Mouse (Mus musculus) cerebellum, adult 9-10 months (tissue): Measurements from ENCODE around the gene Dnaaf2.
"Not testable (repeated sequence)": the region's sequence is repeated elsewhere in the genome, so short reads cannot be mapped to it uniquely, and the experiment has no call there.

Source experiments
- DNase-seq: peaks from one replicate; pipeline ENCODE4 v3.0.0; 2022

Gene Dnaaf2

DNA sequence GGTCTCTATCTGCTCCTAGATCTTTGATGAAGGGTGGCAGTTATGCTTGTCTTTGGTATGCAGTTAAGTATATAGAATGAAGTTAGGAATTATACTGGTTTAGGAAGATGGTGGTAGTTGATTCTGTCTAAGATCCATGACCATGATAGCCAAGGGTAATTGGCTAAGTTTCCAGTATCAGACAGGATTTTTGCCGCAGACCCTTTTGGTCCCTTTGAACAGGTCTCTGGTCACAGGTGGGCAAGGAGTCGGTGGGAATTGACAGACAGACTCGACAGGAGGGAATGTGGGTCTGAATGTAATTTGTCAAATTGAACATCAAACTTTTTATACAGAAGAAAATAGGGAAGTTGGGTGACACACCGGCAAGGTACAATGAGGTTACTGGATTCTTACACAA, 34.6 kb downstream of the Dnaaf2 start:
- not testable (repeated sequence) for DNase-seq

DNA sequence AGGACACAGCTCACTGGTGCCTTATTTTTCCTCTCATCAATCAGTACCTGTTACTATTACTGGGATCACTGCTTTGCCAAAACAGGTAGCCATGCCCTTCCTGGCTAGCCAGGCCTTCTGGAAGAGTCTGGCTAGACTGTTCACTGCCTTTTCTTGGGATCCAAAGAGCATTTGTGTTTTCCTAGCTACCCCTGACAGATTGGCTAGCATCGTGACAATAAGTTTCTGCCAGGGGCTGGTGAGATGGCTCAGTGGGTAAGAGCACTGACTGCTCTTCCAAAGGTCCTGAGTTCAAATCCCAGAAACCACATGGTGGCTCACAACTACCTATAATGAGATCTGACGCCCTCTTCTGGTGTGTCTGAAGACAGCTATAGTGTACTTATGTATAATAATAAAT, 37.6 kb downstream of the Dnaaf2 start:
- peak; percentile 37 for DNase-seq

DNA sequence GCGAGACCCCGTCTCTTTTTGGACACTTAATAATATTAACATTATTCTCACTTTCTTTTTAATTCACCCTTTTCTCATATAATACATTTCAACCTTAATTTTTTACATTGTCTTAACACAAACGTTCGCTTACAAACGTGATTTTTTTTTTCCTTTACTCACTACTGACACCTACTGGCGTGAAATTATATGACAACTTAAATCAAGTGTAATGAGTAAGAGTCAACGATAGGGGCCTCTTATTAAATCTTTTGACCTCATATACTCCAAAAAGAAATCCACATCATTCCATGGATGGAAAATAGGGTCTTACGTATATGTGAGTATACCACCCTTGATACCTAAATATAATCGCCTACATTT, 38.7 kb downstream of the Dnaaf2 start:
- peak; percentile 86 for DNase-seq

GRCm38 (mm10) chr12:69158765-69159577, 39.3 kb downstream of the Dnaaf2 start, which contains the start of gene Rps29:
TSS of gene Rps29 (minus strand) at chr12:69159186.
- peak; percentile 99 for DNase-seq

- no peak for DNase-seq
Measured at GRCm38 (mm10) chr12:69158366-69158764, 39.9 kb downstream of the Dnaaf2 start.

DNA sequence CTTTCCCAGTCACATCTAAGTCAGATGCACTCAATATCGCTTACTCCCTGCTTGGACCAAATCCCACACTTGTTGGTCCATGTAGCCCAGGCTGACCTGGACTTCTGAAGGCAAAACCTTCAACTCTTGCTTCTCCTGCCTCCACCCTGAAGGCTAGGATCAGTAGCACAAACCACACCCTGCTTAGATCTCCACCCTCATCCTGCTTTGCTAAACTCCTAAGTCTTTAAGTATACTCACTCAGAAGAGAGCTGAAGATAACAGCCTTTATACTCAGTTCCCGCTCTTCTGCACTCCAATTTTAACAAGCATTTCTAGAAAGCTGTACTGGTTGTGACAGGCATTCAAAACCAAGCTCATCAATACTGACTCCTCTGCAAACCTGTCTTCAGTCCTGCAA, 41.1 kb downstream of the Dnaaf2 start:
- no peak for DNase-seq

DNA sequence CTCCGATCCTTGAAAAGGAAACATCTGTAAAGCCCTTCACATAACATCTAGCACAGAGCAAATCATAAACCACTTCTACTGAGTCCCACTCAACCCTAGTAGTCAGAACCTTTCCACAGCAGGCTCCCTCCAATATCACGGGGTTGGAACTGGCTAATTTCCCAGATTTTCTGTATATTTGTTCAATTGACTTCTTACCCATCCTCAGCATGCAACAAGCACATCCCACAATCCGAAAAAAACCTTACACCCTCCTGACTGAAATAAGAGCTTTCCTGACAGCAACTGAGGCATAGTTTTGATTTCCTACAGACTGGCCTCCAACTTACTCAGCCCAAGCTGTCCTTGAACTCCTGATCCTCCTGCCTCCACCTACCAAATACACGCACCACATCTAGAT, 41.8 kb downstream of the Dnaaf2 start:
- DNase-seq, result no peak

DNA sequence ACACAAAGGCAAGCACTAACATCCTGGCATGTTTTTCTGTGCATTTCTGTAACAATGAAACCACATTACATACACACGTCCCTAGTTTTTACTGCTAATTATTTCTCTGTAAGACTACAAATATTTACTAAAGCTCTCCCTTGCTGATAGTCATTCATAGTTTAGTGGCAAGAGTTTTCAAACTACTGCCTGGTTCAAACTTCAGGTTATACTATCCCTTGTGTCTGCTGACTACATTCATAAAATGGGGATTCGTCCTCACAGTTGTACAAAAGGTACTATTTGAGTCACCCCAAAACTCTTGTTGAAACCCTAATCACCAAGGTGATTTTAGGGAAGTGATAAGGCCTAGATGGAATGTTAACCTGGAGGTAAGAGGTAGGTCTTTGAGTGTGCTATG, 42.3 kb downstream of the Dnaaf2 start:
- no peak for DNase-seq

DNA sequence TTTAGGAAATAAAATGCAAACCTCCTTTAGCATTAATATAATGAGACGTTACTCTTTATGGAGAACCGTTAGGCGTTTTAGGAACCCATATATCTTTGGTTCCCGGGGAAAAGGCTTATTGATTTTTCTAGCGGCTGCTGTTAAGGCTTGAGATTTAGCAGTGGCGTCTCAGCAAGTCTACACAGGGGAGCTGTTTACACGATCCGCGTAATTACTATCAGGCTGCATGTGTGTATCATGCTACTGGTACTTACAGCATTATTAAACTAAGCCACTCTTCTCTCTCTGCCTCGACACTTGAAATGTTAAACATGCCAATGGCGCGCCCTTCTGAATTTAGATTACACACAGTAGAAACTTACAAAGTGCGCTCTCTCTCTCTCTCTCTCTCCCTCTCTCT, 48.2 kb downstream of the Dnaaf2 start:
- no peak for DNase-seq

DNA sequence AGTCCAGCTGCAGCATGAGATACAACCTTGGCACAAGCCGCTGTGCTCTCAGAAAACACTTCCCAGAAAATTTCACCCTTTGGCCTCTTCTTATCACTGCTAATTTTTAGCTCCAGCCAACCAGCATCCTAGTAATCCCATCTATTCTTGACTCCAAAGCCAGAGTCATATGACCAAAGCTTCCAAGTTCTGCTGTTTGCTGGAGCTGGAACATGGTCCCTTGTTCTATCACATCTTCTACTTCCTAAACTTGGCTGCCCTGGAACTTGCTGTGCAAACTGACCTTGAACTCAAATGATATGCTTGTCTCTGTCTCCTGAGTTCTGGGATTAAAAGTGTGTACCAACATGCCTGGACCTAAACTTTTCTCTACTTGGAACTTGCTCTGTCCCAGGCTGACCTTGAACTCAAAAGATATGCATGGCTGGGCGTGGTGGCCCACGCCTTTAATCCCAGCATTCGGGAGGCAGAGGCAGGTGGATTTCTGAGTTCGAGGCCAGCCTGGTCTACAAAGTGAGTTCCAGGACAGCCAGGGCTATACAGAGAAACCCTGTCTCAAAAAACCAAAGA, 51.0 kb downstream of the Dnaaf2 start:
- no peak for DNase-seq

DNA sequence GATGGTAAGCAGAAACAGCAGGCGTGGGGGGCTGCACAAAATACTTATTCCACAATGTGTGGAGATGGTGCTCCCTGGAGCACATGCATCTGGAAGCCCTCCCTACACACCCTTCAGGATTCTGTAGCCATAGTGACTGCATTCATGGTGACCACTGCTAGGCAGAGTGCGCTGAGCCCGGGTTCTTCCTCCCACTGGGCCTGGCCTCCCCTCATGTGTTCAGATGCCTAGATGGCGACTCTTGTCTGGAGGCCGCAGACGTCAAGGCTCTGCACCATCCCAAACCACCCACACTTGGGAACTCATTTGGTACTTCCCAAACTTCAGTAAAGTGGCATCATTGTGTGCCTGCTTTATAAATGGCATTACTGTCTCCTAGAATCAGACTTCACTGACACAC, 54.8 kb downstream of the Dnaaf2 start:
- no peak for DNase-seq

DNA sequence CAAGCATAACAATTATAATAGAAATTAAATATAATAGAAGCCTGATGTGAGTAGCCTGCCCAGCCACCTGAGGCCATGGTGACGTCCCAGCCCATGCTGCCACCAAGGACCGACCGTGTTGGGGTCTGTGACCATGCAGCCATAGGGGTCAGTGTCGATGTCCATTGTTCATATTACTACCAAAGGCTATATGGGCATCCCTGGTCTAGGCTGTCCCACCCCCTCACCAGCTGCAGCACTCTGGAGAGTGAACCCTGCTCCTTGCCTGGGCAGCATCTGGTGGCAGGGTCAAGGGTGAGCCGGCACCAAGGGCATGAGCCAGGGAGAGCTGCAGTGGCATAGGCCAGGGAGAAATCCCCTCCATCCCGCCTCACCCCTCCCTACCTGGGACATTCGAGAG, 58.4 kb downstream of the Dnaaf2 start:
- DNase-seq, result no peak

DNA sequence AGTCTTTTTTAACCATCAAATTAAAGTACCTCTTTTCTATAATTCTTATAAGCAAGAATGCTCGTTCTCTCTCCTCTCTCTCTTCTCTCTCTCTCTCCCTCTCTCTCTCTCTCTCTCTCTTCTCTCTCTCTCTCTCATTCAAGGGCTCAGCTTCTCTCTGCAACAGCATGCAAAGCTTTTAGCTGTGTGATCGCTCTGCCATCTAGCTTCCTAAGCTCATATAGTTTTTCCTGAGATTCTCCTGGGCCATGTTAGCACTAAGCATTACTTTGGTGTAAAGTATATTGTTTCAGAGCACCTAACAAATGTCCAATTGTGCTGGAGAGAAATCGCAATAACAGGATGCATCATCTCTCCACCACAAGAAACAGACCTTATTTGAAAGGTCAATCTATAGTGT, 59.0 kb downstream of the Dnaaf2 start:
- DNase-seq, result no peak
